Mouse (Mus musculus) spleen, postnatal 36 days (tissue): ENCODE data around the gene Cask.
"Not testable (repeated sequence)": the region's sequence is repeated elsewhere in the genome, so short reads cannot be mapped to it uniquely, and the experiment has no call there.

Experiments used
- DNase-seq, 2 experiments: peaks; one replicate each; pipeline ENCODE4 v3.0.0; 2022; ENCODE audit warnings: low spot score in 2 of 2, mixed read lengths in 1 of 2

Gene Cask

DNA sequence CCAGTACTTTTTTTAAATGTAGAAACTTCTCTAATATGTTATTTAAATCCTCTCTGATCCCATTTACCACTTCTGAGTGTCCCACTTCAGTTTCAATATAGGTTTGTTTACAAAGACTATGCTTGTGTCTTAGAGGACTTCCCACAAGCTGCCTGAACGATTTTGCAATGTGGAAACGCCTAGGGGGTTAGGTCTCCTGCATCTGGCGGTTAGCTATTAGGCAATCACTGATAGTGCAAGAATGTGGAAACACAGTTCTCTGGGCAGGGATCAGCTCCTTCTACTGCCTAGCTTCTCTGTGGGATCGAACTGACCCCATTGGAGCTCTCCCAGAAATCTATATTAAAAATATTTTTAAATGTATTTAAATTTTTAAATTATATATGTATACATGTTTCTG, at the start of gene Cask:
Gene Cask (minus strand): TSS at position 83 of the 400 bp plus-strand sequence.
- DNase-seq, result peak in 1 of 2 experiments; percentile 7

DNA sequence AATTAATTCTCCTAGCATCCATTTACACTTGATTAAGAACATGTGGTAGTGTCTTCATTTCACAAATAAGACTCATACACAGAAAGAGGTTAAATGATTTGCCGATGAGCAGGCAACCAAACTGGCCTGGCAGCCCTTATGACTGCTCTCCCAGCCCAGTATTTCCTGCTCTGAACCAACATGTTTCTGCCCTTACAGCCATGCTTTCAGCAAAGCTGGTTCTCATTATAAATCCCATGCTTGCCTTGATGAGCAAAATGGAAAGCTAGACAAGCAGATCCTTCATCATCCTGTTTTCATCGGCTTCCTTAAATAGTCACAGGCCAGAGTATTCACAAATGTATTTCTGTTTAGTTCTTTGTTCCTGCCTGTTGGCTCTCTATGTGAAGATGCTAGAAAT, 38.8 kb upstream of the Cask start:
- DNase-seq, result no peak

DNA sequence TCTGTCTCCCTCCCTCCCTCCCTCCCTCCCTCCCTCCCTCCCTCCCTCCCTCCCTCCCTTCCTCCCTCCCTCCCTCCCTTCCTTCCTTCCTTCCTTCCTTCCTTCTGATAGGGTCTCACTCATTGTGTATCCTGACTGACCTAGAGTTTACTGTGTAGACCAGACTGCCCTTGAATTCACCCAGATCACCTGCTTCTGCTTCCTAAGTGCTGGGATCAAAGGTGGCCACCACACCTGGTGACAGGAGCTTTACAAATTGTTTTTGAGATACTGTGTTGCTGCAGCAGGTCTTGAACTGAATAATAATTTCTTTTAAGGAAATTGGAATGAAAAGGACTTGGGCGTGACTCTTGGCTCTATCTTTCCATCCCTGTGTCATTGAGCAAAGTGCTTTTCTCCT, 33.2 kb upstream of the Cask start:
- no peak for DNase-seq

DNA sequence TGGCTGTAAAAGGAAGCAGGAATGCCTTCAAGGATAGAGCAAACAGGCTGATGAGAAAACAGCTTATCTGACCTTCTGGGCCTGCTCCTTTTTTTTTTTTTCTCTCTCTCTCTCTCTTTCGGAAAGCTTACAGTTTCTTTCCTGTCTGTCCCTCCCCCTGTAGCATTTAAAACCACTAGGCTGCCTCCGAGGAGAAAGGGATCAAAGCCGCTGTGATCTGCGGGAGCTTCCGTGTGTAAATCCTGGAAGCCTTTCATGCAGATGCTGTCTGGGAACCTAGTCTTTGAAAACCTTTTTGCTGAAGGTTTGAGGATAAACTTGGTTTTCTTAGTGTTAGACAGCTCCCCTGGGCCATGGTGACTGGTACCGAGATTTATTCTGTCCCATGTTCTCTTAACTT, 30.8 kb upstream of the Cask start:
- DNase-seq, result no peak

DNA sequence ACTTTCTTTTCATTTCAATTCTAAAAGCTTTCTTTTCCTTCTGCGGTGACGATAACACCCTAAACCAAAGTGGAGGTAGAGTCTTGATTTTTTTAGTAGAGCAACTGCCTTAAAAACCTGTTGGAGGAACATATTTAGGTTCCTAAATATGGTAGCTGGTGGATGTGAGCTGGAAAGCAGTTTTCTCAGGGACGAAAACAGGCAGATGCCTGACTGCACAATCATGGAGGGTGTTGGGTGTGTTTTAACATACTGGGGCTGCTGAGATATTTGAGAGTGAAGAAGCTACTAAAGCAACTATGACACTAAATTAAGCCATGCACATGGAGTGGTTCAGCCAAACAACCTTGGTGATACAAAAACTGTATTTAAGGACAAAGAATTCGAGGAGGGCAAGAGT, 9.0 kb upstream of the Cask start:
- no peak for DNase-seq

DNA sequence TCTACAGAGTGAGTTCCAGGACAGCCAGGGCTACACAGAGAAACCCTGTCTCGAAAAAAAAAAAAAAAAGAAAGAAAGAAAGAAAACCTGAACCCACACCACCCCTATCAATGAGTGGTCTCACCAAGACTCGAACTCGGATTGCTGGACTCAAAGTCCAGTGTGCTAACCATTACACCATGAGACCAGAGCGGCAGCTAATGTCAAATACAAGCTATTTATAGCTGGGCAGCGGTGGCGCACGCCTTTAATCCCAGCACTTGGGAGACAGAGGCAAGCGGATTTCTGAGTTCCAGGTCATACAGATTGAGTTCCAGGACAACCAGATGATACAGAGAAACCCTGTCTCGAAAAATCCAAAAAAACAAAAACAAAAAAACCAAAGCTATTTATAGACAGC, 7.9 kb upstream of the Cask start:
- no peak for DNase-seq

DNA sequence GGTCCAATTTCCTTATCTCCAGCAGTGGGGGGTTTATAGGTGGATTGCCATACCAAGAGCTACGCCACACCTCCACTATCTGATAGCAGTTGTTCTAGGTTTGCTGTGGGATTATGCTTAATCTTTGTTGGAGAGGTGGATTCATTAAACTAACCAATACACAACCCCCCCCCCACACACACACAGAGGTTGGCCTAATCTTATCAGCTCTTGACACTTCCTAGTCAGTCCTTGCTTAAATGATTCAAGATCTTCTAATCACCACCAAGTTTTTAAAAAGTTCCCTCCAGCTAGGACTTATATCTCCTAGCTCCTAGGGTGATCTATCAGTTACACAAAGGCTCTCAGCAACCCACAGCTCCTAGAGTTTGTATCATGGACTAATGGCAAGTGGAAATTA, 2.7 kb downstream of the Cask start:
- no peak for DNase-seq

DNA sequence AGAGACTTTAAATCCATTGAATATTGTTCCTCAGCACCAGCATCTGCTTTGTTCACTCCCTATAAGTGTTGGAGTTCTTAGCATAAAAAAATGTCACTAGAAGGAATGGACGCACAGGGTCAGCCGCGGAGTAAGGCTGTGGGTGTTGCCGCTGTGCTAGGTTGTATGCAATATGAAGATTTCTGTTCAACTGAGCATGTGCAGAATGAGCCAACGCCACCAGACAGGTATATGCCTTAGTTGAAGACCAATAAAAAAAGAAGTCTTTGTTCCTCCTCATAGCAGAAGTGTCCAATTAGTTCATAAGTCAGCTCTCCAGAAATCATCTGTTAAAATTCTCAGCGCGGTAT, 3.7 kb downstream of the Cask start:
- peak in 1 of 2 experiments; percentile 1 for DNase-seq

DNA sequence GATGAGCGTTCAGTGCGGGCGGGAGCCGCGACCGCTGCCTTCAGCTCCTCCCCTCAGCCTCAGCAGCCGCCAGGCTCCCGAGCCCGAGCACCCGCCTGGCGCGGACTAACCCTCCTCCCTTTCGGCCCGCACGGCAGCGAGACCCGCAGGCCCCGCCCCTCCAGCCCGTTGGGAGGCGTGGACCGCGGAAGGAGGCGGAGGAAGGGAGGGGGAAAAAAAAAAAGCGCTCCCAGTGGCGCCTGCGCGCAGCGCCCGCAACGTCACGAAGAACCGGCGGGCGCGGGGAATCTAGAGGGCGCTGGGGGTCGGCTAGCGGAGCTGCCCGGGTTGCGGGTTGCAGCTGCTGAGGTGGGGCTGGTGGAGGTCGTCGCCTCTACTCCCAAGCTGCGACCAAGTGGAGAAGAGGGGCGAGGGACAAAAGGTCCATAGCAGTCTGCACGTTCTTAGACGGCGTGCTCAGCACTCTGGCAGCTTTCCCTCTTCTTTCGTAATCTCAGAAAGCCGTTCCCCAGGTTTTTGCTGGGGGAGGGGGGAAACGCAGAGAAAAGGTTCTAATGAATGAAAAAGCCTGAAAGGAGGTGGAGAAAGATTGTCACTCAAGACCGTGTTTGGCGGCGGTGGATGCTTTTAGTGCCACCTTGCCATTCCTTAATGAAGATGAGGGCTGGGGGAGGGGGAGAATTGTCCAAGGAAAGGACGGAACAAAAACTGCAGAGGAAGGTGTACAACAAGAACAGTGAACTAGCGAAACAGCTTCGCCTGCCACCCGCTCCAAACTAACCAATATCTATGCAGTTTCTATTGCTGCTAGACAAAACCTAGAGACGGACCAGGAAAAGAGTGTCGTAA, 4.3 kb downstream of the Cask start:
- peak; percentile 80 to 81 for DNase-seq

DNA sequence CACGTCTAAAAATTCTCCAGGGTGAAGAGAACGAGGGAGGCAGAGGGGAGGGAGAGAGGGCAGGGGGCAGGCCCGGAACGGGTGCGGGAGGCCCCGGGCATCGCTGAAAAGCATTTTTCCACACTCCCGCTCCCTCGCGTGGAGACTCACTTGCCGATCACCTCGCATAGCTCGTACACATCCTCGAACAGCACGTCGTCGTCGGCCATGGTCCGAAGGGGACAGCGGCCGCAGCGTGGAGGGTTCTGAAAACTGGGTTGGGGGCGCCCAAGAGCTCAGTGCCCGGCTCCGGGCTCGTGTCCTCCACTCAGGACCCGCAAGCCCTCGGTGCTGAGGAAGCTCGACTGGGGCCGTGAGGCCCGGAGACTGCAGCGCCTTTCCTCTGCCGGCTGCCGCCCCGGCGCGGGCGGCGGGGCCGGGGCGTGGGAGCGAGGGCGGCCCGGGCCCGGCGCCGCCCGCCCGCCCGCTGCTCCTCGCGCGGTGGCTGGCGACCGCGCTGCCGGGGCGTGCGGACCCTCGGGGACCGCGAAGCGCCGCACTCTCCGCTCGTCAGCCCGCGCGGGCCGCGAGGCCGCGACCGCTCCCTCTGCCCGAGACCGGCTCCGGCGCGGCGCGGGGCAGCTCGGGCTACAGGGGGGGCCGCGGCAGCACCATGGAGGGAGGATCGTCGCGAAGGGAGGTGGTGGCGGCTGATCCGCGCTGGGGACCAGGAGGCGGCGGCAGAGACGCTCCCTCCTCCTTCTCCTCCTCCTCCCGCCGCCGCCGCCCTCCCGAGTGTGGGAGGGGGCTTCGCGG, 5.1 kb downstream of the Cask start:
- DNase-seq, result peak; percentile 1 to 6

DNA sequence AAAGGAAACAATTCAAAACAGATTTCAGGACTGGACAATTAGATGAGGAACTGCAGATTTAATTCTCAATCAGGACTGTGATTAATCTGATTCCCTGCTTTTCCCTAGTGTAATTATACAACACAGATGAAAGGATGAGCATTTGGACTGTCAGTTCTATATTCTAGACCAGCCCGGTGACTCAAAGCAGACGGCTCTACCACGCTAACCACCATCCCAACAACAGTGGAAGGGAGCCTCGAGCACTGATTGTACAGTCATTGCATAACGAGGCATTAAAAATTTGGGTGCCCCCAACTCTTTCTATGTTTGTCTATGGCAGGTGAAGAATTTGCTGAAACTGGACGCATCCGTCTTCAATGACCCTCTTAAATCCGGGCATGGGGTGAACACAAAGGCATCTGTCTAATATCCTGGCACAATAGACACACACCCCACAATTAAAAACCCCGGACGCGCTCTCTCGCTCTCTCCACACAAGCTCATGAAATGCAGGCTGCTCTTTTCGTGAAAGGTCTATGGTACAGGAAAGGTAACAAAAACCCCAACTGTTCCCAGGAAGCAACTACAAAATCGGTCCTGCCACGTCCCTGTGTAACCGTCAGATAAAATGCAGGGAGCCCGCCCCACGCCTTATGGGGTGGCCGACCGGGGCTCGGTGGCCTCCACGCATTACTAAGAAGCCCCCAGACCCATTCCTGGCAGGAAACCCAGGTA, 5.9 kb downstream of the Cask start:
- no peak for DNase-seq

DNA sequence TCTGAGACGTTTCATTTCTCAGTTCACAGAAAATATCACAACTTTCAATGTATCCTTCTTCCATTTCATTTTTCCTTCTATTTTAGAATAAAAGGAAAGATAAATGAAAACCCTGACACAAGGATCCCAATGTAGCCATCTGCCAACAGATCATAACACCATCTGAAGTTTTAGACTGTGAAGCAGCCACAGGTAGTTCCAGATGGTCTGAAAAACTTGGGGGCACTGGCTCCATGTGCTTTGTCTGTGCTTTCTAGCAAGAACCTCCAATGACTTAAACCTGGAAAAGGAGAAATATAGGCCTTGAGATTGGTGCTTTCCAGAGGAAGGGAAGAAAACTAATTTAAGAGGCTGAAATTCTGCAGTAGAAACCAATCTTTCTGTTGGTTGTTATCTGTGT, 28.4 kb downstream of the Cask start:
- no peak for DNase-seq

DNA sequence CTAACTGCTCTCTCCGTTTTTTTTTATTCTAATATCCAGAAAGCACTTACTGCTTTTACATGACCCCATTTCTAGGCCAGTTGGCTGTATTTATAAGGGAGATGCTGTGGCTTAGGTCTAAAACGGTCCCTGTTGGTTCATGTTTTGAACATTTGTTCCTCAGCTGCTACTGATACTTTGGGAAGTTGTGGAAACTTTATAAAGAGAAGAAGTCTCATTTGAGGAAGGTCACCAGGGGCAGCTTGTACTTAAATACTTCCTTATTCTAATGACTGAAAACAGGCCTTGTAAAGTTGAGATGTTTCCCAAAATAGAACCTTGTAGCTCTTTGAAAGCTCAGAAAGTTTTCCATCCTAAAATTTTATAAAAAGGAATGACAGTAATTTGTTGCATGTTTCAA, 52.4 kb downstream of the Cask start:
- DNase-seq, result peak in 1 of 2 experiments; percentile 1

DNA sequence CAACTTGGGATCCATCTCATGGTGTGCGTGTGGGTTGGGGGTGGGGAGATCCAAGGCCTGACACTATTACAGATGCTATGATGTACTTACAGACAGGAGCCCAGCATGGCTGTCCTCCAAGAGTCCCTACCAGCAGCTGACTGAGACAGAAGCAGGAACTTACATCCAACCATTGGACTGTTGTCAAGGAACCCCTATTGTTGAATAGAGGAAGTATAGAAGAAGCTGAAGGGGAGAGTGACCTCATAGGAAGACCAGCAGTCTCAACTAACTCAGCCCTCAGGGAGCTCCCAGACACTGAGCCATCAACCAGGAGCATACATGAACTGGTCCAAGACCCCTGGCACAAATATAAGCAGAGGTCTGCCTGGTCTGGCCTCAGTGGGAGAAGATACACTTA, 85.5 kb downstream of the Cask start:
- no peak for DNase-seq

DNA sequence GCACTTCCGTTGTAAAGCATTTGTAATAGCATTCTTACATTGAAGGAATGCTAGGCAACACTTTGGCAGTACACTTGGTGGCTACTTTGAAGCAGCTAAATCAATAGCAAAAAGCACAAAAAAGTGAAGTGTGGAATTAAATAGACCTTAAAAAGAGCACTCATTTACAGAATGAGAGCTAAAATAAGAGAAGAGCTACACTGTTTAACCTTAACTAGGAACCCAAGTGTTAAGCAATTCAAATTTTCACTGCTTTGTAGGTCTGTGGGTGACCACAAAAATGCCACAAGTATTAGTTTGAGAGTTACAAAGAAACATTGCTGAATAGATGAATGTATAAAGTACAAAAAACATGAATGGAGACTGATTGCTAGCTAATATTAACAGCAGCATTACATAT, 86.1 kb downstream of the Cask start:
- DNase-seq, result no peak

DNA sequence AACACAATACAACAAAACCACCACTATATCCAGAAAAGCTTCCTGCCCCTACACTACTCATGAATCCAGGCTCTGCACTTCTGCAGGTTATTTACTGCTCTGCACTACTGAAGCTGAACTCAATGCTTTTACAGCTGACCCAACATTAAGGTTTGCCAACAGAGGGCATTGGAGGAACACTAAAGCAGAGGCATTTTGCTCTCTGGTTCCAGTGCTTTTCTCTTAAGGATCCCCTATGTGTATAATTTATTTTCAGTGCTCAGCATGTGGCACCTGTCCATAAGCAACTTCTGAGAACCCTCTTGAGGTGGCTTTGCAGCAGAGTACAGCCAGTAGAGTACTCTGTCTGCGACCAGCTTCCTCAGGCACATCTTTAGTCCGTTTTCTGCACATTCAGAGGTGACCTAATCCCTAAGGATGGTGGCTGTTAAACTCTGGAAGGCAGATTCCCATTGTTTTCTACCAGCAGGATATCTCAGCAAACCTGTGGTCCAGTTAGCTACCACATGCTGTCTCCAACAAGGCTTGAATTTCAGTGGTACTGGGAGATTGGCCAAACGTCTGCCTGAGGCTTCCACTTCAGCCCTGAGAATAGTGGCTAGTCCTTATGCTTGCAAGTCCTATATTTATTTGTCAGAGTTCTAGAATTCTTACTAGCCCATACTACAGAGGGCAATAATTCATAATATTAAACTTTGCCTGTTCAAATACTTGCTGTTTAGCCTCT, 93.7 kb downstream of the Cask start:
- no peak for DNase-seq

DNA sequence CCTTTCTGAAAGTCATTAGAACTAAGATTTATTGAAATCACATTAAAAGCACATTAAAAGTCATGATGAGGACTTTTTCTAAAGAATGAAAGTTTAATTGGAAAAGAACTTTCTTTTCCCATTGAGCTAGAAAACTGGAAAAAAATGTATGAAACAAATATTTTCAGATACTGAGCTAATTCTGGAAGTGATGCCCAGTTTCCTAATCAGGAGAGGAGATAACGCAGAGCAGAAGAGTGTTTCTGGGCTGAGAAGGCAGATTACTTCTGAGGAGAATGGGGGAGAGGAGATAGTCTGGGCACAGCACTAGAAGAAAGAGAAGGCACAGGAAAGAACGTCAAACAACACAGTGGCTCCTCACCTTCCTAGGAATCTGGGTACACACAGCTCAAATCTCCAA, 110.1 kb downstream of the Cask start:
- no peak for DNase-seq

DNA sequence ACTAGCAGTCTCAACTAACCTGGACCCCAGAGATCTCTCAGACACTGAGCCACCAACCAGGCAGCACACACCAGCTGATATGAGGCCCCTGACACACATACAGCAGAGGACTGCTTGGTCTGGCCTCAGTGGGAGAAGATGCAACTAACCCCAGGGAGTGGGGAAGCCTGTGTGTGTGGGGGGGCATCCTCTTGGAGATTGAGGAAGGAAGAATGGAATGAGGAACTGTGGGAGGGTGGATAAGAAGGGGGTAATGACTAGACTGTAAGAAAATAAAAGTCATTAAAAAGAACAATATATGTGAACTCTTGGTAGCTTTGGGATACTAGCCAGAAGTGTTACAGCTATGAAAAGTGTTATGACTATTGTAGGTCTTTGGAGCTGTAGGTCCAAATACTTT, 120.4 kb downstream of the Cask start:
- not testable (repeated sequence) for DNase-seq

DNA sequence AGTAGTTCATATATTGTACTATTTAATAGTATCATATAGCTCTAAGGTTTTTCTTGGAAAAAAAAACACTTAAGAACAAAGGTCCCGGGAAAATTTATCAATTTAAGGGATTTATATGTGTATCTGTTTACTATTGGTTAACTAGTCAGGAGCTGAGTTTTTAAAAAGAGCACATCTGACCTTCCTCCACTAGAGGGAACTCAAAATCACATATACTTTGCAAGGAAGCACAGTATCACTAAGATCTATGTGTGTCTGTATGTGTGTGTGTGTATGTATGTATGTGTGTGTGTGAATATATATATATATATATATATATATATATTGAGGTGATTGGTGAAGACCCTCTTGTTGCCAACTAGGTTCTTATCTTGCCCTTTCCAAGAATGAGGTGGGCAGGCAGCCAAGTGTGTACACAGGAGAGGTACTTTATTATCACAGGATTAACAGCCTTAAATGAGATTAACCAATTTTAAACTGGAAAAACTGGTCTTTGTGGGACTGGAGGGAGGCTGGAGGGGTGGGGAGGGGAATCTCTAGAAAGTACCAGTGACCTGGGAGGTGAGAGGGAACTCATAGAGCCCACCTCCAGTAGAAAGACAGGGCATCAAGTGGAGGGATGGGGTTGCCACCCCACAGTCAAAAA, 121.2 kb downstream of the Cask start:
- no peak for DNase-seq

DNA sequence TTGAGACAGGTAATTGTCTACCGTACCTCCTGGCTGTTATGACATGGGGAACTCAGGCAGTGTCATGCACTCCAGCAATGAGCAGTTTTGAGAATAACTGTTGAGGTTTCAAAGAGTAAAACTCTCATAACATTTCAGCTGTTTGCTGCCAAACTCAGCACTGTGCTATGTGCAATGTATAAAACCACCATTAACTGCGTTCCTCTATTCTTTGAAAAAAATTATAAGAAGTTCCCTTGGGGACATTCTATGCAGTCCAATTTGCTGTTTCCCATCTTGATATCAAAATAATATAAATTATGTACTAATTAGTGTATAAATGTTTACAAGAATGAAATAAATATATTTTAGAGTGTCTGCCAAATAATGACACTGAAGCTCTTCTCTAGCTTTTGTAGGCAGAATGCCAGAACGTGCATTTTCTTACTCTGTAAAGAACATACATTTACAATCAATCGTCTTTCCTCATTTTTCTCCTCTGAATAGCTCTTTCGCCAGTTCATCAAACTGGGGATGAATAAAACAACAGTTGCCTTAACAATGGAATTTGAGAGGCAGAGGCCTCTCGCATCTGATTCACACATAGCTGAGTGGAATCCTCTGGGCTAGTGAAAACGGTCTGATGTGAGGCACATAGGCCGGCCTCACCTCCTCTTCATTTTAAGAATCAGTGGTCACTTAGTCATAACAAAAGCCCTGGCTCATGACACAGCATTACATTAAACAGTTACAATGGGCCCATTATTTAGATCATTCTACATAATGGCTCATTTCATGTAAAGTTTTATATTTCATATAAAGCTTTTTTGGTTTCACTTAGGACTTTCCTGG, 125.4 kb downstream of the Cask start:
- no peak for DNase-seq
